Mouse (Mus musculus): Measurements from ENCODE around the gene Smyd3. TPM values are rescaled to one million over a fixed set of nuclear protein-coding genes. Genes with fewer than 3 reads are reported as not detected.

The Smyd3 gene
- polyA plus RNA-seq, 1 experiment from 2014 or later, result 22.3 TPM

GRCm38 (mm10) chr1:179107761-179108694 is 409.8 kb downstream of the Smyd3 start:
- H3K36me3 ChIP-seq (ENCODE audit: control insufficient read depth, insufficient read depth, low read length), result no peaks in the 10 kb centered on the region
- ATAC-seq (replicated peaks; ENCODE audit: low FRiP score, low TSS enrichment, low read depth), result no peak
- H3K27me3 ChIP-seq (replicated peaks; ENCODE audit: control insufficient read depth, insufficient read depth, low read length), result no peaks in the 10 kb centered on the region
- WGBS, result 32% methylated on average over 16 of the region's 16 CpGs
- H3K9ac ChIP-seq (ENCODE audit: low read length), result no peak overlapping the region
- no peak overlapping the region for H3K4me3 ChIP-seq (ENCODE audit: low read depth, low read length)
- H3K4me2 ChIP-seq (ENCODE audit: low read length), result no peak overlapping the region
- peaks cover 36% of the 10 kb centered on the region for H3K4me1 ChIP-seq (replicated peaks; ENCODE audit: control insufficient read depth, insufficient read depth, low read length)
- no peaks in the 10 kb centered on the region for H3K9me3 ChIP-seq (ENCODE audit: control insufficient read depth, low read length)
- no peak for DNase-seq (ENCODE audit: low spot score)
- 0 out of 2 replicates have a peak overlapping the region, but pooled peaks have one; percentile 33 for H3K27ac ChIP-seq (ENCODE audit: low read depth)

DNA sequence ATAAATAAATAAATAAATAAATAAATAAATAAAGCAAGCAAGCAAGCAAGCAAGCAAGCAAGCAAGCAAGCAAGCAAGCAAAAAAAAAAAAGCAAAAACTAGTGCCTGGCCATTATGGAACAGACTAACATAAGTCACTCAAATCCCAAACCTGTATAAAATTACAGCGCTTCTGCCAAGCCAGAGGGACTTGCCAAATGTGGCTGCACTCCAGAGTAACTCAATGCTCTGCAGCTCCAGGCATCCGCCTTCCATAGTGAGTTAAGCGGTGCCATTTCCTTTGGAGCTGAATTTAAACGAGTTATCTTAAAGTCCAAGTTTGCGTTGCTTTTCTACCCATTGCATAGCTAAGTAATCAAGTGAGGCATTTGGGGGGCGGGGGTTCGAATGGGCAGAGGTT is 410.6 kb downstream of the Smyd3 start:
- ATAC-seq (replicated peaks; ENCODE audit: low FRiP score, low TSS enrichment, low read depth), result no peak
- H3K9ac ChIP-seq (ENCODE audit: low read length), result no peak overlapping the region
- no peak overlapping the region for H3K4me3 ChIP-seq (ENCODE audit: low read depth, low read length)
- 48% methylated on average over 7 of the region's 7 CpGs for WGBS
- no peaks in the 10 kb centered on the region for H3K36me3 ChIP-seq (ENCODE audit: control insufficient read depth, insufficient read depth, low read length)
- peaks cover 36% of the 10 kb centered on the region for H3K4me1 ChIP-seq (replicated peaks; ENCODE audit: control insufficient read depth, insufficient read depth, low read length)
- DNase-seq (ENCODE audit: low spot score), result no peak
- no peak overlapping the region for H3K27ac ChIP-seq (ENCODE audit: low read depth)
- no peaks in the 10 kb centered on the region for H3K9me3 ChIP-seq (ENCODE audit: control insufficient read depth, low read length)
- no peaks in the 10 kb centered on the region for H3K27me3 ChIP-seq (replicated peaks; ENCODE audit: control insufficient read depth, insufficient read depth, low read length)
- H3K4me2 ChIP-seq (ENCODE audit: low read length), result no peak overlapping the region

- Histone ChIP-seq H3K27ac (ENCODE audit: low read depth) (no peak overlapping the region), H3K9me3 (ENCODE audit: control insufficient read depth, low read length) (no peaks in the 10 kb centered on the region), H3K4me1 (replicated peaks; ENCODE audit: control insufficient read depth, insufficient read depth, low read length) (peaks cover 35% of the 10 kb centered on the region), H3K9ac (ENCODE audit: low read length) (no peak overlapping the region), H3K36me3 (ENCODE audit: control insufficient read depth, insufficient read depth, low read length) (no peaks in the 10 kb centered on the region), H3K4me2 (ENCODE audit: low read length) (no peak overlapping the region), H3K4me3 (ENCODE audit: low read depth, low read length) (no peak overlapping the region), H3K27me3 (replicated peaks; ENCODE audit: control insufficient read depth, insufficient read depth, low read length) (no peaks in the 10 kb centered on the region)
- ATAC-seq (replicated peaks; ENCODE audit: low FRiP score, low TSS enrichment, low read depth) (no peak), DNase-seq (ENCODE audit: low spot score) (no peak)
- WGBS, result 35% methylated on average over 6 of the region's 6 CpGs
Measured at GRCm38 (mm10) chr1:179106702-179107145, 411.1 kb downstream of the Smyd3 start.

DNA sequence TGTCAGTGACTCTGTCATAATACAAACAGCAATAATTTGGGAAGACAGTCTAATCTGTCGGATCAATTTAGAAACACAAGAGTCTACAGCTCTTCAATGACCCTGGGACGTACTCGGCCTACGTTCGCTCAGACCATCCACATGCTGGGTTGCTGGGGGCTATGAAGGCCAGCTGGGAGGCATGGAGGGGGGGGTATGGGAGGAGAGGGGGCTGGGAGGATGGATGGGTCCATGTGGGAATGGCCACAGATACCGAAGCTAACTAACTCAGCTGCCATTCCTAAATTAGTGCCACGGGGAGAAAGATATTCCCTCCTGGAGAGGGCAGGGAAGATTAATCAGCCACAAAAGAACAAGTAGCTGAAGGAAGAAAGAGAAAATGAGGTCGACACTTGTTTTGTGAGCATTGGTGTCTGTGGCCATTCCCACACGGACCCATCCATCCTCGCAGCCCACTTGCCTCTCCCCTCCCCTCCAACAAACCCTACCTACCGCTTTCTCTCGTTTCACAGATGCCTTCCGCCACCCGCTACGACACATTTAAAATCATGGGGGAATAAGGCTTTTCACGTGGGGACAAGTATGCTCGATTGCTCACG is 411.6 kb downstream of the Smyd3 start:
- H3K4me3 ChIP-seq (ENCODE audit: low read depth, low read length), result no peak overlapping the region
- H3K27me3 ChIP-seq (replicated peaks; ENCODE audit: control insufficient read depth, insufficient read depth, low read length), result no peaks in the 10 kb centered on the region
- DNase-seq (ENCODE audit: low spot score) (no peak), ATAC-seq (replicated peaks; ENCODE audit: low FRiP score, low TSS enrichment, low read depth) (no peak)
- H3K9ac ChIP-seq (ENCODE audit: low read length), result no peak overlapping the region
- H3K9me3 ChIP-seq (ENCODE audit: control insufficient read depth, low read length), result no peaks in the 10 kb centered on the region
- no peak overlapping the region for H3K4me2 ChIP-seq (ENCODE audit: low read length)
- no peaks in the 10 kb centered on the region for H3K36me3 ChIP-seq (ENCODE audit: control insufficient read depth, insufficient read depth, low read length)
- H3K4me1 ChIP-seq (replicated peaks; ENCODE audit: control insufficient read depth, insufficient read depth, low read length), result peaks cover 30% of the 10 kb centered on the region
- 68% methylated on average over 18 of the region's 18 CpGs for WGBS
- no peak overlapping the region for H3K27ac ChIP-seq (ENCODE audit: low read depth)

DNA sequence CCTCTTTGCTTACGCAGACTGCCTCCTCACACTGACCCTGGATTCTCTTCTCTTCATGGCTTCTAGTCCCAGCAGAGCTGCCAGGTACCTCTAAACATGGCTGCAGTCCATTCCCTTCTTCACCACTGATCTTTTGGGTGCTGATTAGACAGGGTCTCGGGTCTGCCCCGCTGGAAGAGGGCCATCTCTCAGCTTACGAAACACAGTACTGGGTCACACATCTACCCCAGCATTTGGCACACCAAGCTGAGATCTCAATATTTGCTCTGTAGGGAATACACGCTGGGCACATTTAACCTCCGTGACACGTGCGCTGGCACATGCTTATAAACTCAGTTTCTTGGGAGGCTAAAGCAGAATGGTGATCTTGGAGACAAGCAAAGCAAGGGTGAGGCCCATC is 413.4 kb downstream of the Smyd3 start:
- H3K36me3 ChIP-seq (ENCODE audit: control insufficient read depth, insufficient read depth, low read length), result no peaks in the 10 kb centered on the region
- H3K9ac ChIP-seq (ENCODE audit: low read length), result no peak overlapping the region
- H3K9me3 ChIP-seq (ENCODE audit: control insufficient read depth, low read length), result no peaks in the 10 kb centered on the region
- no peak for ATAC-seq (replicated peaks; ENCODE audit: low FRiP score, low TSS enrichment, low read depth)
- WGBS, result 94% methylated on average over 8 of the region's 8 CpGs
- no peak for DNase-seq (ENCODE audit: low spot score)
- H3K4me1 ChIP-seq (replicated peaks; ENCODE audit: control insufficient read depth, insufficient read depth, low read length), result peaks cover 29% of the 10 kb centered on the region
- no peaks in the 10 kb centered on the region for H3K27me3 ChIP-seq (replicated peaks; ENCODE audit: control insufficient read depth, insufficient read depth, low read length)
- no peak overlapping the region for H3K27ac ChIP-seq (ENCODE audit: low read depth)
- H3K4me2 ChIP-seq (ENCODE audit: low read length), result no peak overlapping the region
- H3K4me3 ChIP-seq (ENCODE audit: low read depth, low read length), result no peak overlapping the region

- ATAC-seq (replicated peaks; ENCODE audit: low FRiP score, low TSS enrichment, low read depth) (no peak), DNase-seq (ENCODE audit: low spot score) (no peak)
- H3K27me3 ChIP-seq (replicated peaks; ENCODE audit: control insufficient read depth, insufficient read depth, low read length), result no peaks in the 10 kb centered on the region
- no peaks in the 10 kb centered on the region for H3K36me3 ChIP-seq (ENCODE audit: control insufficient read depth, insufficient read depth, low read length)
- H3K4me3 ChIP-seq (ENCODE audit: low read depth, low read length), result no peak overlapping the region
- no peaks in the 10 kb centered on the region for H3K9me3 ChIP-seq (ENCODE audit: control insufficient read depth, low read length)
- 0 out of 2 replicates have a peak overlapping the region, but pooled peaks have one; percentile 52 for H3K27ac ChIP-seq (ENCODE audit: low read depth)
- peak overlapping the region; percentile 16; the same call in 1 of the 2 replicates for H3K4me2 ChIP-seq (ENCODE audit: low read length)
- H3K4me1 ChIP-seq (replicated peaks; ENCODE audit: control insufficient read depth, insufficient read depth, low read length), result peaks cover 29% of the 10 kb centered on the region
- 21% methylated on average over 8 of the region's 8 CpGs for WGBS
- H3K9ac ChIP-seq (ENCODE audit: low read length), result no peak overlapping the region
Measured at GRCm38 (mm10) chr1:179096993-179097392, 420.8 kb downstream of the Smyd3 start.

DNA sequence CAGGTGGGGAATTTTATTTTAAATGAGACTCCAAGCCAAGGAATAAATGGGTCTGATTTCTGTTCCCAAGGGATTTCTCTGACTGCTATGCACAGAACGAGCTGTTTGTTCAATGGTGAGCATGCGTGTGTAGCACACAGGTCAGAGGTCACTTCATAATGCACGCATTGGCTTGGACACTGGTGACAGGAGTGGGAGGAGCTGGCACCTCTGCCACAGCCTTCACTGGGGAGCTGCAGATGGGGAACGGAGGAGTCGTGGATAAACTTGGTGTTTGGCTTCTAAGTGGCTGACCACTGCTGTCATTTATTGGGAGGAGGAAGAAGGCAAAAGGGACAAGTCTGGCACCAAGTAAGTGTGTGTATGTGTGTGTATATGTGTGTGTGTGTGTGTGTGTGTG is 421.5 kb downstream of the Smyd3 start:
- H3K9ac ChIP-seq (ENCODE audit: low read length), result no peak overlapping the region

GRCm38 (mm10) chr1:179089174-179089573 is 428.7 kb downstream of the Smyd3 start:
- Histone ChIP-seq H3K36me3 (ENCODE audit: control insufficient read depth, insufficient read depth, low read length) (no peaks in the 10 kb centered on the region), H3K4me1 (replicated peaks; ENCODE audit: control insufficient read depth, insufficient read depth, low read length) (peaks cover 19% of the 10 kb centered on the region), H3K9ac (ENCODE audit: low read length) (no peak overlapping the region), H3K27me3 (replicated peaks; ENCODE audit: control insufficient read depth, insufficient read depth, low read length) (no peaks in the 10 kb centered on the region), H3K9me3 (ENCODE audit: control insufficient read depth, low read length) (0 out of 2 replicates have a peak, but pooled peaks cover 5% of the 10 kb centered on the region), H3K4me2 (ENCODE audit: low read length) (no peak overlapping the region), H3K4me3 (ENCODE audit: low read depth, low read length) (no peak overlapping the region), H3K27ac (ENCODE audit: low read depth) (no peak overlapping the region)
- 83% methylated on average over 5 of the region's 5 CpGs for WGBS
- DNase-seq (ENCODE audit: low spot score) (no peak), ATAC-seq (replicated peaks; ENCODE audit: low FRiP score, low TSS enrichment, low read depth) (no peak)

More for the DNA sequence above, 421.5 kb downstream of the Smyd3 start:
- peaks cover 34% of the 10 kb centered on the region for H3K4me1 ChIP-seq (replicated peaks; ENCODE audit: control insufficient read depth, insufficient read depth, low read length)
- H3K9me3 ChIP-seq (ENCODE audit: control insufficient read depth, low read length), result no peaks in the 10 kb centered on the region
- H3K27ac ChIP-seq (ENCODE audit: low read depth), result 0 out of 2 replicates have a peak overlapping the region, but pooled peaks have one; percentile 52
- DNase-seq (ENCODE audit: low spot score) (no peak), ATAC-seq (replicated peaks; ENCODE audit: low FRiP score, low TSS enrichment, low read depth) (no peak)
- H3K27me3 ChIP-seq (replicated peaks; ENCODE audit: control insufficient read depth, insufficient read depth, low read length), result no peaks in the 10 kb centered on the region
- H3K36me3 ChIP-seq (ENCODE audit: control insufficient read depth, insufficient read depth, low read length), result no peaks in the 10 kb centered on the region
- 39% methylated on average over 5 of the region's 5 CpGs for WGBS
- no peak overlapping the region for H3K4me3 ChIP-seq (ENCODE audit: low read depth, low read length)
- H3K4me2 ChIP-seq (ENCODE audit: low read length), result no peak overlapping the region; the same call in 1 of the 2 replicates
